Mouse (Mus musculus) retina, adult 2 months (tissue): ENCODE measurements around the gene Reg3a.
"Not testable (repeated sequence)": the region's sequence is repeated elsewhere in the genome, so short reads cannot be mapped to it uniquely, and the experiment has no call there.

Source experiments
- DNase-seq: peaks from one replicate; pipeline ENCODE4 v3.0.0-alpha.2; 2012; ENCODE audit warnings: low read depth, low spot score

Gene Reg3a

DNA sequence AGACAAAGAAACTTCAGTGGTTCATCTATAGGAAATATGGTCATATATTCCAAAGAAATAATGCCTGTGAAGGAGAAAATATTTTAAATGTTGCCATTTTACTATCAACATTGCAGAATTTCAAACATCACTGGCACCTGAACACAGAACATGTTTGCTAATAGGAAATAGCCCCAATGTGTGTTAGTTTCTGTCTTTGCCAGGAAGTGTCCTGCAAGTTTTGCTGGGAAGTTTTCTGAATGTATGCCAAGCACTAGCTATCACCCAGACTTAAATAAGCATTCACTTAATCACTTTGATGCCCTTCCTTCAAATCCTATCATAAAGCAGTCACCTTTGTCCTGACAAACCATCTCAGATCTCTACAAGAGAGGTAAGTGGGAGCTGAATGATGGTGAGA, at the start of gene Reg3a:
Gene Reg3a, plus strand, starts transcription at position 301 of the 400 bp plus-strand sequence.
- DNase-seq = no peak

DNA sequence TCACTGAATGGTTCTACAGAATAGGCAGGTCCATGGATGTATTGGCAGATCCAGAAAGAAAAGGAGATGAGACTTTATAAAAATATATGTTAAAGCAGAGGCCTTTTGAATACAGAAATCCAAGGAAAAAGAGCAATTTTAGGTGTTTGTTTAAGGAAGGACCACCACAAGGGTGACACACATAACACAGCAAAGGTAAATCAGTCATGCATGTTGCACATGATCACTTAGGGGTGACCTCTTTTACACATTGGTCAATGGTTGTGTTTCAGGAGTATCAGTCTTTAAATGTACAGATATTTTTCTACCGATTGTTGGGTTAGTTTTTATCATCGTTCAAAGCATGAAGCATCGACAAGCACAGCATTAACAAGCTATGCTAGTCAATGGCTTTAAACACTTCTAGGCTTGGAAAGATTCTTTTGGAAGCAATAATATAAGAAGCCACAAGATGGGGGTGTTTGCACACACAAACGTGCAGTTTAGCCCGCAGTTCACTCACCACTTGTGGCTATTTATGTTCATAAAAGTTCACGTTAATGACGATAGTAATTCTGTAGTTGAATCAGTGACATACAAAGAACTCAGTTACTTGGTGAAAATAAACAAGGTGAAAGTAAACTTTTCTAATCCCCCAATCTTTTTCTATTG, 48.5 kb upstream of the Reg3a start:
- DNase-seq = peak; percentile 22

DNA sequence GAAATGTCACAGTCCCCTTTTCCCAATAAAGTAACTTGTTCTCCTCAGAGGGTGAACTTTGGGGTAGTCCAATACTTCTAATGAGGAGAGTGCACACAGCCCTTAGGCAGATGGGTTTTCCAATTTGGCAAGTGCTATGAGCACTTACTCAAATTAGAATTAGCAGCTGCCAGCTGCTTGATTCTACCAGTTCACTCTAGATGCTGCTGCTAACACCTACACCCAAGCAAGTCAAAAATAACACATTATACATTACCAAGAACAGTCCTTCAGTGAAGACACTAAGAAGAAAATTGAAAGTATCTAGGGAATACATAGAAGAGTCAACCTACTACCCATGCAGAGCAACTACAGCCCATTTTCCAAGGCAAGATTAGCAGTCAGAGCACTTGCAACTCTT, 40.2 kb upstream of the Reg3a start:
- no peak for DNase-seq

DNA sequence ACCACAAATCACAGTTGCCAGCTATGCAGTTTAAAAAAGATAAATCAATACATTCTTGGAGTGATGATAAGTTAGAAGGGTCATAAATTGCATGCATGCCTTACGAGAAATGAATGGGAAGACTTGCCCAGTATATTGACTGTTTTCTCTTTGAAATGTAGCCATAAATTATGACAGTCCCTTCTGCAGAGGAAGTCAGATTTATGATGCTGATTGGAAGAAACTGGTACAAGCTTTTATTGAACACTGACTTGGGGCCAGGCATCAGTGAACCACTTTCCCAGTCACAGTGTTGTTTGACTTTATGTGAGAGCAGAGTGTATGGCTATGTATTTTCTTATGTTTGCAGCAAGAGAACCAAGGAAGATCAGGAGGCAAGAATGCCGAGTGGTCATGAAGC, 38.8 kb upstream of the Reg3a start:
- DNase-seq = no peak

DNA sequence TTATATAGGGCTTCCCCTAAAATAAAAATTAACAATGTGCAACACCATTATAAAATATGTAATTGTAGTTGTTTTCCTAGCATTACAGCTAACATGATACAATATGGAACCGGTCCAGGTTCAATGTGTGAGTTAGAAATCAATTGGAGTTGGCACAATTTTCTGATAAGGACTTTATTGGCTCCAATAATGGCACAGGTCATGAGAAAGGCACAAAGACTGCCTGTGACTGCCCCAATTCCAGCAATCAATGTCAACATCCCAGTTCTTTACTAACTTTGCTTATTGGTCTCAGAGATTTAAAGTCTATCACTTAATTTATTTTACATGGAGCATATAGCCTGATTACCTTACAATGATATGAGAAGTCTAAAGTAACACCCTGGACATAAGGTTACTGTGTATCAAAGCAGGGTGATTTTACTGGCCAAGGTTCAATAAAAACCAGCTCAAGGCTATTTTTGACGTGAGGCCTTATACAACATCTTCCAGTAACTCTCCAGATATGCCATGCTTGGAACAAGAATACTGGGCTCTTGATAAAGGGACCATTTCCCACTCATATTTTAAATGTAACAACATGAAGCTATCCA, 18.4 kb upstream of the Reg3a start:
- DNase-seq = no peak

DNA sequence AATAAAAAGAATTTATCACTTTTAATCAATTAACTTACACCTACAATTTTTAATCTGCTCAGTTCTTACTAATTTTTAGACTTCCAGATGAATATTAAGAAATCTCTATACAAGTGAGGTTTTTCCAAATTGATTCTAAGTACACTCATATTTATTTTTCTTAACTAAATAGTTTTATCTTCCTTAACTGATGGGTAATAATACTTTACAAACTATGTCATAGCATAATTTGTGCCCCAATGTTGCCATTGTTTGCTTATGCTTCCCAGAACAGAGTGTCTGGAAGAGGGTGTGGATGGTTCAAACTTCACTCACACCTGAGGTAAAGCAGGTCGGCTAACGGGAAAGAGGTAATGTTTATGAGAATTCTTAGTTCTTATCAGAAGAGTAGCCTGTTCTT, 10.2 kb upstream of the Reg3a start, which contains the start of gene Reg3b:
Gene Reg3b, plus strand, starts transcription at position 301 of the 400 bp plus-strand sequence.
- no peak for DNase-seq

DNA sequence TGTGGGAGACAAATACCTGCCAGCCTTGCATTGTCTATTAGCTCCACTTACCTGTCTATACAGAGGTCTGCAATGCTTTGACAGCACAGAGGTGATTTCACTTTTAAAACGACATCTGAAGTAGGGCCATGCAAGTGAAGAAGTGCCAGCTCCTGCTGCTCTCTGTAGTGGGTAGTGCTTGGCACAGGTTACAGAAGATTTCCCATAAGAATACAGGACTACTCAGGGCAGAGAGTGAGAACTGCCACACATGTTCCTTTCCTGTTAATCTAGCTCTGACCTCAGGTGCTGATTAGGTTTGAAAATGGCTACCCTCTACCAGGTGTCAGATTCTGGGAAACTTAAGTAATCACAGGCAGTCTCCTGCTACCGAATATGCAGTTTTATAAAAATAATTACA, 1.7 kb upstream of the Reg3a start, which contains the start of gene Reg3d:
Gene Reg3d, minus strand, starts transcription at position 101 of the 400 bp plus-strand sequence.
- DNase-seq = no peak

DNA sequence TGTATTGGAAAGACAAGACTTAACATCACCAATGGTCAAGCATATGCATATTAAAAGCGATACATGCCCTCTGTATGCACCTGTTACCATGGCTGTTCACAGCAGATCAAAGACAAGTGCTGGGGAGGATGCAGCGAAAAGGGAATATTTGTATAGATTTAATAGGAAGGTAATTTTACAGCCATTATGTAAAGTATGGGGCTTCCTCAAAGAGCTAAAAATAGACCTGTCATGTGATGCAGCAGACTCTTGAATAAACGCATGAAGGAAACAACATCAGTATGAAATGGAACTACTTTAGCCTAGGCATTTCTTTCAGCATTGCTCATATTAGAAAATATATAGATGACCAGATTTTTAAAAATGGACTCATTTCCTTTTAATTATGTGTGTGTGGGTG, 5.1 kb downstream of the Reg3a start:
- no peak for DNase-seq

DNA sequence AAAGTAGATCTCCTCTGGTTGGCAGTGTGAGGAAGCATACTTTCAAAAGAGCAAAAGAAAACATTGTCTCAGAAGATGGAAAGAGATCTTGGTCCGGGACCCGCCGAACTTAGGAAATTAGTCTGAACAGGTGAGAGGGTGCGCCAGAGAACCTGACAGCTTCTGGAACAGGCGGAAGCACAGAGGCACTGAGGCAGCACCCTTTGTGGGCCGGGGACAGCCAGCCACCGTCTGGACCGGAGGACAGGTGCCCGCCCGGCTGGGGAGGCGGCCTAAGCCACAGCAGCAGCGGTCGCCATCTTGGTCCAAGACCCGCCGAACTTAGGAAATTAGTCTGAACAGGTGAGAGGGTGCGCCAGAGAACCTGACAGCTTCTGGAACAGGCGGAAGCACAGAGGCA, 14.8 kb downstream of the Reg3a start, which contains the start of gene Reg2:
Gene Reg2, plus strand, starts transcription at position 301 of the 400 bp plus-strand sequence.
- not testable (repeated sequence) for DNase-seq

DNA sequence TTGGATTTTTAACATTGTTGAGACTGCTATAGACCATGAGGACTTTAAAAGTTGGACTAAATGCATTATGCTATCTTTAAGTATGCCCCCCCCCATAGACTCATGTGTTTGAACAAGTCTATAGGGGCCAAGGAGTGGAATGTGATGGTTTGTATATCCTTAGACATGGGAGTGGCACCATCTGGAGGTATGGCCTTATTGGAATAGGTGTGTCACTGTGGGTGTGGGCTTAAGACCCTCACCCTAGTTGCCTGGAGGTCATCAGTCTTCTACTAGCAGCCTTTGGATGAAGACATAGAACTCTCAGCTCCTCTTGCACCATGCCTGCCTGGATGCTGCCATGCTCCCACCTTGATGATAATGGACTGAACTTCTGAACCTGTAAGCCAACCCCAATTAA, 41.9 kb downstream of the Reg3a start, which contains the start of gene Reg1:
Gene Reg1, plus strand, starts transcription at position 301 of the 400 bp plus-strand sequence.
- not testable (repeated sequence) for DNase-seq

DNA sequence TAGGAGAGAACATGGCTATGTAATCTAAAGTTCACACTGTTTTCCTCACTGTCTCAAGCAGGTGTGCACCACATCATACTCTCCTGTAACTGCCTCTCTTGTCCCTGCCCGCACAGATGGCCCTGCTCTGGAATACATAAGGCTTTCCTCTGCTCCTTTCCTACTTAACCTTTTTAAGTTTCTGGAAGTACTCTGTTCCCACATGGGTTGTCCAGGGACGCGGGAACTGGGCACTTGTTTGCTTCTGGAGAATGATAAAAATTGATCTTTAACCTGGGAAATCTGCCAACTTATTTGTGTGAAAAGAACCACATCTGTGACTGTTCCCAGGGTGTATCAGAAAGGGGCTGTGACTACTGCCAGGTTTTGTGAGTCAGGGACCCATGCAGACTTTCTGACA, 45.0 kb downstream of the Reg3a start:
- DNase-seq = no peak
